Mouse (Mus musculus) liver, embryonic 15.5 days (tissue): ENCODE measurements around the gene Plpp2. TPM values are rescaled to one million over a fixed set of nuclear protein-coding genes. Genes with fewer than 3 reads are reported as not detected.

Experiments used
- ATAC-seq: fragments of 200-750 bp; cut with Nextera tagmentation; 2 replicates; pipeline ENCODE4 v1.8.0; 2017; ENCODE audit warnings: moderate number of reproducible peaks, mild to moderate bottlenecking, moderate library complexity; ENCODE audit not compliant: insufficient read depth
- H3K27ac ChIP-seq: fragments of 300-500 bp; sonication (generic); replicated peaks from 2 replicates; pipeline ENCODE4 v1.5.1; 2015; ENCODE audit warnings: mild to moderate bottlenecking, inconsistent platforms
- H3K27me3 ChIP-seq: fragments of 300-500 bp; sonication (generic); 2 replicates; pipeline ENCODE4 v1.6.1; 2015; ENCODE audit warnings: mild to moderate bottlenecking, inconsistent platforms
- H3K36me3 ChIP-seq: fragments of 300-500 bp; sonication (generic); replicated peaks from 2 replicates; pipeline ENCODE4 v1.6.1; 2015; ENCODE audit warnings: moderate library complexity, mild to moderate bottlenecking, inconsistent platforms
- H3K4me1 ChIP-seq: fragments of 300-500 bp; sonication (generic); replicated peaks from 2 replicates; pipeline ENCODE4 v1.6.1; 2015; ENCODE audit warnings: inconsistent platforms
- H3K4me2 ChIP-seq: fragments of 300-500 bp; sonication (generic); 2 replicates; pipeline ENCODE4 v1.6.1; 2015; ENCODE audit warnings: moderate library complexity, mild to moderate bottlenecking, inconsistent platforms
- H3K4me3 ChIP-seq: fragments of 300-500 bp; sonication (generic); replicated peaks from 2 replicates; pipeline ENCODE4 v1.5.1; 2015; ENCODE audit warnings: mild to moderate bottlenecking, inconsistent platforms
- H3K9ac ChIP-seq: fragments of 300-500 bp; sonication (generic); 2 replicates; pipeline ENCODE4 v1.6.1; 2015; ENCODE audit warnings: moderate library complexity, mild to moderate bottlenecking, inconsistent platforms
- H3K9me3 ChIP-seq: fragments of 300-500 bp; sonication (generic); replicated peaks from 2 replicates; pipeline ENCODE4 v1.6.1; 2016; ENCODE audit warnings: inconsistent platforms
- WGBS: fragments of 180-500 bp; shearing (Covaris S2); methylation state at CpG from one replicate; pipeline ENCODE4 v1.1.7; 2015; ENCODE audit warnings: mixed read lengths; ENCODE audit not compliant: insufficient replicate concordance; 5-methylcytosine and 5-hydroxymethylcytosine counted together
- polyA plus RNA-seq: library from polyadenylated mRNA; unstranded; fragments of >200 nt; fragmentation: Nextera tagmentation; extraction: Ambion mirVana; gene quantifications from 2 replicates; pipeline ENCODE4 v1.2.1, GENCODE M21; 2015

Gene Plpp2
- polyA plus RNA-seq, 1 experiment from 2014 or later: 21.5 TPM

DNA sequence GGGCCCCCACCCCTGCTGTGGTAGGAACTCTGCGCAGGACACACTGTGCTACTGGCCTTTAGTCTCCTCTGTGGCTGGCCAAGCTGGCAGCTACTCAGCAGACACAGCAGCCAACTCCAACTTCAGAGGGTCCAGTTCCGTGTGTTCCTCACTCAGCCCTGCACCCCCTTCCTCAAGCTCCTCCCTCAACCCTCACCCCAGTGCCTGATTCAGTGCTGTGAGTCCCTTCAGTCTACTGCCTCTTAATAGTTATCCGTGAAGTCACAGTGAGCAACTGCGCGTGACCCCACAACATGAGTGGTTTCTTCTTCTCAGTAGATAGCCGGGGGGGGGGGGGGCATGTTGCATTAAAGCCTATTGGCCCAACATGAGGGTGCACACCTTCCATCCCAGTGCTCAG, 40.0 kb upstream of the Plpp2 start:
- Histone ChIP-seq H3K9ac (no peak overlapping the region), H3K27me3 (0 out of 2 replicates have a peak, but pooled peaks cover 3% of the 10 kb centered on the region), H3K4me1 (no peaks in the 10 kb centered on the region), H3K4me3 (no peak overlapping the region), H3K4me2 (no peak overlapping the region), H3K27ac (no peak overlapping the region), H3K36me3 (no peaks in the 10 kb centered on the region), H3K9me3 (no peaks in the 10 kb centered on the region)
- no peak for ATAC-seq
- WGBS: 76% methylated on average over 6 of the region's 6 CpGs

DNA sequence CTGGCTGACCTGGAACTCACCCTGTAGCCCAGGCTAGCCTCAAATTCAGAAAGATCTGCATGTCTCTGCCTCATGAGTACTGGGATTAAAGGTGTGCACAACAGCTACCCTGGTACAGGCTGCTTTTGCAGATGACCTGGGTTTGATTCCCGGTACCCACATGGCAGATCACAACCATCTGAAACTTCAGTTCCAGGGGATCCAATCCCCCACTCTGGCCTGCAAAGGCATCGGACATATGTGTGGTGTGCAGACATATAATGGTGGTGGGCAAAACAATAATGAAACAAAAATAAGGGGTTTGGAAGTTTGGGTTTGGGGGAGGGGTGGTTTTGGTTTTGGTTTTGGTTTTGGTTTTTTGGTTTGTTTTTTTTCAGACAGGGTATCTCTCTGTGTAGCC, 37.7 kb upstream of the Plpp2 start:
- 67% methylated on average over 2 of the region's 2 CpGs for whole genome bisulfite sequencing
- no peak overlapping the region for H3K9ac ChIP-seq
- H3K4me2 ChIP-seq: no peak overlapping the region
- no peaks in the 10 kb centered on the region for H3K27me3 ChIP-seq
- H3K9me3 ChIP-seq: no peaks in the 10 kb centered on the region
- H3K4me3 ChIP-seq: no peak overlapping the region
- H3K36me3 ChIP-seq: no peaks in the 10 kb centered on the region
- H3K27ac ChIP-seq: no peak overlapping the region
- no peaks in the 10 kb centered on the region for H3K4me1 ChIP-seq
- no peak for ATAC-seq

- Histone ChIP-seq H3K4me1 (no peaks in the 10 kb centered on the region), H3K4me2 (no peak overlapping the region), H3K36me3 (no peaks in the 10 kb centered on the region), H3K9me3 (no peaks in the 10 kb centered on the region), H3K27ac (no peak overlapping the region), H3K9ac (no peak overlapping the region), H3K27me3 (no peaks in the 10 kb centered on the region), H3K4me3 (no peak overlapping the region)
- 77% methylated on average over 5 of the region's 5 CpGs for WGBS
- ATAC-seq: no peak
These were observed 36.3 kb upstream of the Plpp2 start for GRCm38 (mm10) chr10:79569921-79570320.

GRCm38 (mm10) chr10:79559716-79560115, 26.1 kb upstream of the Plpp2 start:
- Histone ChIP-seq H3K9ac (no peak overlapping the region), H3K4me1 (peaks cover 7% of the 10 kb centered on the region), H3K4me2 (no peak overlapping the region), H3K27ac (no peak overlapping the region), H3K9me3 (no peaks in the 10 kb centered on the region), H3K4me3 (no peak overlapping the region), H3K27me3 (peaks cover 9% of the 10 kb centered on the region), H3K36me3 (no peaks in the 10 kb centered on the region)
- no peak for ATAC-seq
- WGBS: 55% methylated on average over 2 of the region's 2 CpGs

- Histone ChIP-seq H3K36me3 (no peaks in the 10 kb centered on the region), H3K4me3 (no peak overlapping the region), H3K27ac (no peak overlapping the region), H3K4me1 (peaks cover 24% of the 10 kb centered on the region), H3K9ac (no peak overlapping the region), H3K27me3 (peaks cover 9% of the 10 kb centered on the region), H3K4me2 (no peak overlapping the region), H3K9me3 (no peaks in the 10 kb centered on the region)
- no peak for ATAC-seq
- 66% methylated on average over 5 of the region's 5 CpGs for WGBS
These were observed 23.9 kb upstream of the Plpp2 start for GRCm38 (mm10) chr10:79557496-79557895.

- H3K9me3 ChIP-seq: no peaks in the 10 kb centered on the region
- no peak overlapping the region for H3K4me2 ChIP-seq
- H3K9ac ChIP-seq: no peak overlapping the region
- WGBS: 64% methylated on average over 5 of the region's 5 CpGs
- peaks cover 9% of the 10 kb centered on the region for H3K27me3 ChIP-seq
- no peak overlapping the region for H3K4me3 ChIP-seq
- no peak for ATAC-seq
- H3K36me3 ChIP-seq: no peaks in the 10 kb centered on the region
- no peak overlapping the region for H3K27ac ChIP-seq
- peaks cover 27% of the 10 kb centered on the region for H3K4me1 ChIP-seq
These were observed 23.4 kb upstream of the Plpp2 start for GRCm38 (mm10) chr10:79556951-79557350.

DNA sequence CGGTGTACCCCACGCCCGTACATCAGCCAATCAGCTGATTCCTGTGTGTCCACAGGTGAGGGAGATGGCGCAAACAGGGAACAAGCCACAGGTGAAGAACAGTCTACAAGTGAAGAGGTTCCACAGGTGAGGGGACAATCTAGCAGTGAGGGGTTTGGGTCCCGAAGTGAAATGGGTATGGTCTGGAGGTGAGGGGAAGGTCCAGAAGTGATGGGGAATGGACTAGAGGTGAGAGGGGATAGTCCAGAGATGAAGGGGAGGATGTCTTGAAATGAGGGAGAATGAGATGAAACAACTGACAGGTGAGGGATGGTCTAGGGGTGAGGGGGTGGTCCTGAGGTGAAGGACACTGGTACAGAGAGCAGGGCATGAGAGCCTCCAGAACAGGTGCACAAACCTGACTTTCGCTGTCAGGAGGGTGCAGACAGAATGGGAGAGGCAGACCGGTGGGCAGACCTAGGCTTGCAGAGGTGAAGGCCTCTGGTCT, 21.7 kb upstream of the Plpp2 start:
- Histone ChIP-seq H3K9ac (peak overlapping the region; percentile 58; the same call in 1 of the 2 replicates), H3K4me3 (peak overlapping the region; percentile 71), H3K4me1 (peaks cover 27% of the 10 kb centered on the region), H3K36me3 (no peaks in the 10 kb centered on the region), H3K27ac (no peak overlapping the region), H3K4me2 (peak overlapping the region; percentile 78), H3K9me3 (no peaks in the 10 kb centered on the region), H3K27me3 (peaks cover 9% of the 10 kb centered on the region)
- WGBS: 22% methylated on average over 7 of the region's 7 CpGs
- ATAC-seq: no peak

DNA sequence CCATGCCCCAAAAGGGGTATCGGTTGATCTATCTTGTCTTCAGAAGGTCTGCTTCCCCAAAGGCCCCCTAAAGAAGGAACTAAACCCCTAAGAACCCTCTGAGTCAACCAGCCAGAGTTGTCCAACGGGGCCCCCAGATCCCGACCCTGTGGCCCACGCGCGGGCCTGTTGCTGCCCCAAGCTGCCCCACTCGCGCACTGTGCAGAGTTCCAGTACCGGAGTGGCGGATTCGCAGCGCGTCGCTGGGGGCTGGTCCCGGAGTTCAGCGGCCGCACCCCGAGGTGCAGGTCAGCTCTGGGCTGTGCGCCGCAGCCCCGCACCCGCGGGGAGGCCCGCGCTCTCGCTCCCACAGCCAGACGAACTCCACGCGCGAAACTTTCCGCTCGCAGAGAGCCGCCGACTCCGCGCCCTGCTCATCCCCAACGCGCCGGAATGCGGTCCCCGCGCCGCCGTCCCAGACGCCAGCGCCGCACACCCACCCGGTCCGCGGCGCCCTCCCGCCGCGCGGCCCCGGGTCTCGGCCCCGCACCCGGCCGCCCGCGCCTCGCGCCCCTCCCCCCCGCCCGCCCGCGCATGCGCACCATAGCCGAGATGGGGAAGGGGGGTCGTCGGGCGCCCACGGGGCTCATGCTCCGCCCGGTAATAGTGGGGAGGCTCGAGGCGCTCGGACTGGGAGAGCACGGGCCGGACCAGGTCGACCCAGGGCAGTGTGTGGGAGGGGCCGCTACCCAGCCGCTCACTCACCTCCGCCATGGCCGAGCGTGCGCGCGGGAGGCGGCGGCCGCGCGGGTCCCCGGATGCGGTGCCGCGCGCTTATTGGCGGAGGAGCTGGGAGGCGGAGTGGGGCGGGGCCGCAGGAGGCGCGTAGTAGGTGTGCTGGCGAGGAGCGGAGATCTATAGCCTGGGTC, 21.0 kb upstream of the Plpp2 start, which contains the start of gene Mier2:
Mier2 (minus strand) TSS at position 870 of the 908 bp plus-strand sequence.
- Histone ChIP-seq H3K27me3 (peaks cover 9% of the 10 kb centered on the region), H3K4me1 (peaks cover 27% of the 10 kb centered on the region), H3K9ac (peak within 1 kb of the TSS; percentile 58), H3K4me2 (peak within 1 kb of the TSS; percentile 78), H3K27ac (peak within 1 kb of the TSS; percentile 41), H3K9me3 (no peaks in the 10 kb centered on the region), H3K4me3 (peak within 1 kb of the TSS; percentile 71), H3K36me3 (peaks cover 3% of the 10 kb centered on the region; the same call in 1 of the 2 replicates)
- under 1% methylated on average over 107 of the region's 108 CpGs for WGBS
- ATAC-seq: peak; percentile 76

- no peak for ATAC-seq
- no peaks in the 10 kb centered on the region for H3K9me3 ChIP-seq
- H3K27ac ChIP-seq: no peak overlapping the region
- H3K36me3 ChIP-seq: peaks cover 12% of the 10 kb centered on the region
- H3K27me3 ChIP-seq: peaks cover 9% of the 10 kb centered on the region
- peak overlapping the region; percentile 78 for H3K4me2 ChIP-seq
- 27% methylated on average over 10 of the region's 10 CpGs for WGBS
- H3K4me3 ChIP-seq: peak overlapping the region; percentile 71
- no peak overlapping the region; the same call in 1 of the 2 replicates for H3K9ac ChIP-seq
- peaks cover 27% of the 10 kb centered on the region for H3K4me1 ChIP-seq
These were observed 20.1 kb upstream of the Plpp2 start for GRCm38 (mm10) chr10:79553691-79554090.

DNA sequence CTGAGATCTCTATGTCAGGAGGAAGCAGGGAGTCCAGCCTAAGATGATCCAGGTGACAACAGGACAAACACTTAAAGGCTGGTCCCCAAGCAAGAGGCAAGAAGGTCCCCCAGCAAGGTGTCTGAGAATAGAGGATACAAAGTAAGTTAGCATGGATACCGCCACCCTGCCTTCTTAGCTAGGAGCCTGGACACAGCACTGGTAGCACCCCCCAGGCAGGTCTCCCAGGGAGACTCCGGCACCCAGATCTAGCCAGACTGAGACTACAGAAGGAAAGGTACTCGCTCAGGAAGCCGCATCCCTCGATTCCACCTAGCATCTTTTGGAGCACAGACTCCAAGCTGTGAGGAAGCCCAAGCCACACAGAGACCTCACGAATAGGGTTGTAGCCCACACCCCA, 19.6 kb upstream of the Plpp2 start:
- Histone ChIP-seq H3K27me3 (peaks cover 9% of the 10 kb centered on the region), H3K9me3 (no peaks in the 10 kb centered on the region), H3K4me3 (no peak overlapping the region), H3K9ac (no peak overlapping the region), H3K4me1 (peaks cover 27% of the 10 kb centered on the region), H3K27ac (no peak overlapping the region), H3K4me2 (no peak overlapping the region; the same call in 1 of the 2 replicates), H3K36me3 (peaks cover 17% of the 10 kb centered on the region)
- ATAC-seq: no peak
- WGBS: 73% methylated on average over 6 of the region's 6 CpGs

GRCm38 (mm10) chr10:79552531-79552930, 18.9 kb upstream of the Plpp2 start:
- Histone ChIP-seq H3K9me3 (no peaks in the 10 kb centered on the region), H3K27me3 (peaks cover 9% of the 10 kb centered on the region), H3K4me1 (peaks cover 27% of the 10 kb centered on the region), H3K4me3 (no peak overlapping the region), H3K36me3 (peaks cover 23% of the 10 kb centered on the region), H3K27ac (no peak overlapping the region), H3K4me2 (no peak overlapping the region), H3K9ac (no peak overlapping the region)
- no peak for ATAC-seq
- 67% methylated on average over 8 of the region's 8 CpGs for WGBS
